Mouse (Mus musculus): ENCODE results near the gene Hdlbp.
"Not testable (repeated sequence)": the region's sequence is repeated elsewhere in the genome, so short reads cannot be mapped to it uniquely, and the experiment has no call there.

DNA sequence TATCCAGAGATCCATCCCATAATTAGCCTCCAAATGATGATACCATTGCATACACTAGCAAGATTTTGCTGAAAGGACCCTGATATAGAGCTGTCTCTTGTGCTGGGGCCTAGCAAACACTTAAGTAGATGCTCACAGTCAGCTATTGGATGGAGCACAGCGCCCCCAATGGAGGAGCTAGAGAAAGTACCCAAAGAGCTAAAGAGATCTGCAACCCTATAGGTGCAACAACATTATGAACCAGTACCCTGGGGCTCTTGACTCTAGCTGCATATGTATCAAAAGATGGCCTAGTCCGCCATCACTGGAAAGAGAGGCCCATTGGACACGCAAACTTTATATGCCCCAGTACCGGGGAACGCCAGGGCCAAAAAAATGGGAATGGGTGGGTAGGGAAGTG, 28.5 kb downstream of the Hdlbp start:
- not testable (repeated sequence) for TF ChIP-seq POLR2A (IDR thresholded peaks at IDR 0.05; ENCODE audit: control insufficient read depth, low read depth, low read length); CTCF (IDR thresholded peaks at IDR 0.05; ENCODE audit: control insufficient read depth, insufficient read depth, insufficient replicate concordance, low read depth, low read length)

All from testis, adult 2 months (tissue).